Mouse (Mus musculus) retina, postnatal 7 days (tissue): ENCODE measurements around the gene Ly9.

Source experiments
- DNase-seq: peaks from one replicate; pipeline ENCODE4 v3.0.0-alpha.2; 2012; ENCODE audit warnings: low read depth, low spot score

Ly9 gene

DNA sequence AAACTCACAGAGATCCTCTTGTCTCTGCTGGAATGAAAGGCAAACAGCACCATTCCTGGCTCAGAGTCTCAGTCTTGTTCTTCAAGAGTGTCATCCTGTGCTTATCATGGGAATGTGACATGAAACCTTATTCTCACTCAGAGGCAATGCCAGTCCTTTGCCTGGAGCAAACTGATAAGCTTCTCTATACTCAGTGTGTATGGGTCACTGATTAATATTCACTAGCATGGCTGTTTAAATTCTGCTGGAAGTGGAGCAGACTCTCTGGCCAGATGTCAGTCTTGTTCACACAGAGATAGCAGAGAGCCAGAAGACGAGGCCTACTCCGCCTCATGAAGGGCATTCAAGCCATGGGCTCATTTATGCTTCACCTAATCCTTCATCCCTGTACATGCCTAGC, 22.6 kb downstream of the Ly9 start:
- no peak for DNase-seq

- DNase-seq = no peak
Observed at GRCm38 (mm10) chr1:171577168-171577567, 30.0 kb downstream of the Ly9 start.

DNA sequence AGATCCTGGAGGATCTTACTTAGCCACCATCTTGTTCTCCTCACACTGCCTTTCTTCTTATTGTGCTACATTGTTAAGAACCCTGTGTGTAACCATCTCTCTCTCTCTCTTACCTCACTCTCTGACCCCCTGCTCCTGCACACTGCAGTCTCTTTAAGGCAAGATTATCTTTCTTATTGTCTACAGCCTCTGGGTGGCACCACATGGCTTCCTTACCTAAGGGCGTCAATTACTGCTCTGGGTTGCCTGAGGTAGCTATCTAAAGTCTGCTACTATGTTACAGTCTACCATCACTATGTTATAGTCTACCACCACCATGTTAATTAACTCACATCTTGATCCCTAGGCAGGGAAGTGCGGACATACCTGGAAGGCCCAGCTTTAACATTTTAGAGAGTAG, 38.8 kb downstream of the Ly9 start:
- DNase-seq = no peak

DNA sequence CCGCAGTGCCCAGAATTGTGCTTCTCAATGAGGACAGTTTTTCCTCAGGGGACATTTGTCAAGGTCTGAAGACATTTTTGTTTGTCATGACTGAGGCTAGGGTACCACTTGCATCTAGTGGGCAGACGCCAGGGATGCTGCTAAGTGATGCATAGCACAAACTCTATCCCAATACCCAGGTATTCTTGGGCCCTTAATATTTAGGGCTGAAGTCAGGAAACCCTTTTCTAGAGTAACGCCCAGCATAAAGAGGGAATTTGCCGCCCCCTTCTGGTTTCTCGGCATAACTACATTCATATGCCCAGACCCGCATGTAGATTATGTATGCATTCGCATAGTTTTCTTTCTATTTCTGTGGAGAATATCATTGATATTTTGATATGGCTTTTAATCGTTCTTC, 40.4 kb downstream of the Ly9 start:
- DNase-seq = no peak

- DNase-seq = no peak
Observed at GRCm38 (mm10) chr1:171565888-171566287, 41.3 kb downstream of the Ly9 start.

GRCm38 (mm10) chr1:171564247-171564646, 43.0 kb downstream of the Ly9 start:
- DNase-seq = no peak

- DNase-seq = no peak
Observed at GRCm38 (mm10) chr1:171563042-171563441, 44.2 kb downstream of the Ly9 start.

- DNase-seq = no peak
Observed at GRCm38 (mm10) chr1:171561639-171562225, 45.5 kb downstream of the Ly9 start.

DNA sequence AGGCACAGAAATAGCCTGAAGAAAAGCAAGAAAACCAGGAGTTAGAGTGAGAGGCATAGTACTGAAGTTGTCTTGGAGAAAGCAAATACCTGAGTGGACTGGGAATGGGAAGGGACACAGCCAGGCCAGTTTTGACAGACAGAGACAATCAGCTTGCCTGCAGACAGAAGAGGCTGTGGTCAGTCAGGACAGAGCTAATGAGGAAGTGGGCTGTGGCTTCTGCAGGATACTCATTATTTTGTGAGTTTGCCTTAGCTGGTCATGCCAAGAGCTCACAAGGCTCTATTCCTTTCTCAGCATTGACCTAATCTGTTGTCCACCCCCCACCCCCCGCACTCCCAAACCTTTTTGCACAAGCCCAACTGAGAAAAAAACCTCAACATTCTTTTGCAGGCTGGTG, 46.0 kb downstream of the Ly9 start:
- DNase-seq = no peak

GRCm38 (mm10) chr1:171560262-171560661, 46.9 kb downstream of the Ly9 start:
- no peak for DNase-seq

GRCm38 (mm10) chr1:171558898-171559297, 48.3 kb downstream of the Ly9 start, which contains the start of gene Cd244a:
Gene Cd244a (plus strand): TSS chr1:171559193.
- no peak for DNase-seq

GRCm38 (mm10) chr1:171558407-171558806, 48.8 kb downstream of the Ly9 start:
- DNase-seq = no peak

DNA sequence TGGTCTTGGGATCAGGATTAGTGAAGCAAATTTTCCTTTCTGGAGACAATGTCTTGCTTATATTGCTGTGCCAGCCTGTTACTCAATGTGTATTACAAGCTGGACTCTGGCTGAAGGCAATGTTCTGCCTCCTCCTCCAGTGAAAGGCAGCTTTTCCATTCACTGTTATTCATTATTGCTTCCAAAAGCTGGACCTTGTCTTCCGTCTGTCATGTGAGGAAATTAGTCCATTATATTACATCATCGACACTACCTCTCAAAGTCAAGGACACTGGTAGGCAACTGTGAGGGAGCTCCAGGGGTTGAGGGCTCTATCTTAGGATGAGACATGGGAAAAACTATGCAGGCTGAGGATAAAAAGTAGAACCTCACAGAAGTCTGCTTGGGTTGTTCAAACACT, 50.8 kb downstream of the Ly9 start:
- no peak for DNase-seq

DNA sequence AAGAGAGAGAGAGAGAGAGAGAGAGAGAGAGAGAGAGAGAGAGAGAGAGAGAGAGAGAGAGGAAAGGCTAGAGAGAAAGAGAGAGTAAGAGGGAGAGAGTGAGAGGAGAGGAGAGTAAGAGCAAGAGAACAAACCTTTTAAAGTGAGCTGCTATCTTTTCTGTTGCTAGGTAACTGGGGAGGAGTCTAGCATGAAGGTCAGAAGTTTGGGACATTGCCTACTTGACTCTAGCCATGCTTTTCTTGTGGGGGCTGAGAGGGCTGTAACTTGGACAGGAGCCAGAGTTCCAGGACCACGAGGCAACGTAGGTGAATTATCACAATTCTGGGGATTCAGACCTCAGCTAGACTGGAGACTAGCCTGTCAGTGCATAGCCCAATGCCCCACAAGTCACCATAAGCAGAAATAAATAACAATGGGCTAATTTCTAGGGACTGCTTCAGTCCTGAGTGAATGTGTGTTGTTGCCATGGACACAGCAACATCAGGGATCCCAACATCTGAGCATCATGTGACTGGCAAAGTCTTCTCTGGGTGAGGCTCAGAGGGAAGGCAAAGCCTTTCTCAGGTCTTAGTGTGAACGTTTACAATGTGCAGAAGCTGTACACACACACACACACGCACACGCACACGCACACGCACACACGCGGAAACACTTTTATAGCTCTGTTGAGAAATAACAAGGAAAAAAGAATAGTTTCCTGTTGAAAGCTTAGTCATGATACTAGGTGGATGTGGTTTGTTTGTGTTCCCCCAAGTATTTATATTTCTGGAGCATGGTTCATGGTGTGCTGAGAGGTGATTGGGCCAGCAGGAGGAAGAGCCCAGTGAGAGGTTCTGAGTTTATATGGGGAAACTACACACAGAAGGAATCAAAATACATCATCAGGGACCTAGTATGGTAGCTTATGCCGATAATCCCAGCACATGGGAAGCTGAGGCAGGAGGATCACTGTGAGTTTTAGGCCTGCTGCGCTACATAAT, 53.6 kb downstream of the Ly9 start:
- no peak for DNase-seq

DNA sequence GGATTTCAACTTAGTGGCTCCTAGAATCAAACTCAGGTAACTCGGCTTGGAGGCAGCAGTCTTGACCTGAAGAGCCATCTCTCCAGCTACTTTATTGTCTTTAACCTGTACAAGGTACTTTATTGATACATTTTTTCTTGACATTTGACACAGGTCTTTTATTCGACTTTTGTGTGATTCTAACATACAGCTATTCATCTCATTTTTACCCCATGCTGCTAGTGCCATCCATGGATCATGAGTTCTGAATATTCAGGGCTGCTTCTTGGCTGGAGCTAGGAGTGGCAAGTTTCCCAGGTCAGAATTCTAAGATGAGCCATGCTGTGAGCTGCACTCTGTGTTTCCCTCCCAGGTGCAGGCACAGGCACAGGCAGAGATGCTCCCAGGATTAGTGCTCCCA, 55.0 kb downstream of the Ly9 start:
- no peak for DNase-seq

GRCm38 (mm10) chr1:171551326-171551725, 55.9 kb downstream of the Ly9 start:
- no peak for DNase-seq

GRCm38 (mm10) chr1:171540694-171541093, 66.5 kb downstream of the Ly9 start:
- no peak for DNase-seq
